Mouse (Mus musculus): ENCODE measurements around the gene Lsm2.
"Not testable (repeated sequence)": the region's sequence is repeated elsewhere in the genome, so short reads cannot be mapped to it uniquely, and the experiment has no call there.

The Lsm2 gene

DNA sequence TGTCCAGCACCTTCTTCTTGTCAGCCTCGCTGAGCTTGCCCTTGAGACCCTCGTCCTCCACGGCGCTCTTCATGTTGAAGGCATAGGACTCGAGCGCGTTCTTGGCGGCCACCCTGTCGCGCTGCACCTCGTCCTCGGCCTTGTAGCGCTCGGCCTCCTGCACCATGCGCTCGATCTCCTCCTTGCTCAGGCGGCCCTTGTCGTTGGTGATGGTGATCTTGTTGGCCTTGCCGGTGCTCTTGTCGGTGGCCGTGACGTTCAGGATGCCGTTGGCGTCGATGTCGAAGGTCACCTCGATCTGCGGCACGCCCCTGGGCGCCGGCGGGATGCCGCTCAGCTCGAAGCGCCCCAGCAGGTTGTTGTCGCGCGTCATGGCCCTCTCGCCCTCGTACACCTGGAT is 24.4 kb upstream of the Lsm2 start:
- DNase-seq = not testable (repeated sequence)

DNA sequence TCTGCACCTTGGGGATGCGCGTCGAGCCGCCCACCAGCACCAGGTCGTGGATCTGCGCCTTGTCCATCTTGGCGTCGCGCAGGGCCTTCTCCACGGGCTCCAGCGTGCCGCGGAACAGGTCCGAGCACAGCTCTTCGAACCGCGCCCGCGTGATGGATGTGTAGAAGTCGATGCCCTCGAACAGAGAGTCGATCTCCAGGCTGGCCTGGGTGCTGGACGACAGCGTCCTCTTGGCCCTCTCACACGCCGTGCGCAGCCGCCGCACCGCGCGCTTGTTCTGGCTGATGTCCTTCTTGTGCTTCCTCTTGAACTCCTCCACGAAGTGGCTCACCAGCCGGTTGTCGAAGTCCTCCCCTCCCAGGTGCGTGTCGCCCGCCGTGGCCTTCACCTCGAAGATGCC is 23.7 kb upstream of the Lsm2 start:
- DNase-seq = not testable (repeated sequence)

DNA sequence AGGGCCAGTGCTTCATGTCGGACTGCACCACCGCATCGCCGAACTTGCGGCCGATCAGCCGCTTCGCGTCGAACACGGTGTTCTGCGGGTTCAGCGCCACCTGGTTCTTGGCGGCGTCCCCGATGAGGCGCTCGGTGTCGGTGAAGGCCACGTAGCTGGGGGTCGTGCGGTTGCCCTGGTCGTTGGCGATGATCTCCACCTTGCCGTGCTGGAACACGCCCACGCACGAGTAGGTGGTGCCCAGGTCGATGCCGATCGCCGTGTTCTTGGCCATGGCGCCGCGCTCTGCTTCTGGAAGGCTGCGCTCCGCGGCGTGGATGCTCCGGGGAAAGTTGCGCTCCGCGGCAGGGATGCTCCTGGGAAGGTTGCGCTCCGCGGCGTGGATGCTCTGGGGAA is 22.9 kb upstream of the Lsm2 start:
- DNase-seq = not testable (repeated sequence)

DNA sequence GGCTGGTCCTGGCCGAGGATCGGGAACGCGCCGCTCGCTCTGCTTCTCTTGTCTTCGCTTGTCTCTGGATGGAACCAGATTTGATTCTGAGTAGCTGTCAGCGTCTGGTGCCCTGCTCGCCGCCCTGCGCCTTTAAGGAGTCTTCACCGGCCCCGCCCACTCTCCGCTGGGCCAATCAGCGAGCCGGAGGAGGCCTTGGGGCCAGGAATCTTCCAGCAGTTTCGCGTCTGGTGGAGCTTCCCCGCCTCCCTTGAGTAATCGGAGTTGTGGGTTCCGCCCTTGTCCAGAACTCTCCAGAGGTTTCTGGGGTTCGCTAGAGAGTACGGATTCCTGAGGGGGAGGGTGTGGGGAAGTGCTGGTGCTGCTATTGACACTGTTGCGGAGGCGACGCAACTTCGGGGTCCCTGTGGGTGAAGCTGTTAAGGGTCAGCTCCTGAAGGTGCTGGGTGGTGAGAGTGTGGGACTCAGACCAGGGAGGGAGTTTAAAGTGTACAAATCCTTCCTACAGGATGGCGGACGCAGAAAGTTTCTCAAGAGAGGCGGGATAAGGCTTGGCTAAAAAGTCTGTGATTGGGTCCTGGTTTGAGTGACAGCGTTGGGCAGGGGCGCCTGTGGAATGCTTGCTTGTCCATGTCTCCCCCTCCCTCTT is 22.4 kb upstream of the Lsm2 start, which contains the start of gene Hspa1b:
Gene Hspa1b (minus strand): TSS at position 109 of the 649 bp plus-strand sequence.
- peak; percentile 90 for DNase-seq

DNA sequence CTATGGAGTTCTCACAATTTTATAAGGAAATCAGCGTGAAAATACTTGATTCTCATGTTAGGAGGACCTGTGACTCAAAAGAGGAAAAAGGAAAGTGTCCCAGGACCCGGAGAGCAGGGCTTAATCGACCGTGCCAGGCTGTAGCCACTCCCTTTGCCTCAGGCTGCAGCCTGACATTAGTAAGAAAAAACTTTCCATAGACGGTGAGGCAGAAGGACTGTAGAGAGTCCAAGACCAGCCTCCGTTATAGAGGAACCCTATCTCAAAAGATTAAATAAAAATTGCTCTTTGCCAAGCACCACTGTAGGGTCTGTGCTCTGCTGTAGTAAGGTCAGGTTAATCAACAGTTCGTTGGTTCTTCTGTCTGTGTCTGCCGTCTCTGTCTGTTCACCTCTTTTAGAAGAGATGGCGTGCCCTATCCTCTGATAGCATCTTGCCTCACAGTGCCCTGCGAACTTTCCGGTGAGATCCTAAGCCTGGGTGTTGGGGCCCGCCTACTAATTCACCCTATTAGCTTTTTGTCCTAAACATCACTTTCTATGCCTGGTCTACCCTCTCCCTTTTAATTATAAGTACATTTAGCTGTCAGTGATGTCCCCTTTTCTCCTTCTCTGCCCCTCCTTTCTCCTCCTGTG is 21.7 kb upstream of the Lsm2 start:
- DNase-seq = peak; percentile 59

DNA sequence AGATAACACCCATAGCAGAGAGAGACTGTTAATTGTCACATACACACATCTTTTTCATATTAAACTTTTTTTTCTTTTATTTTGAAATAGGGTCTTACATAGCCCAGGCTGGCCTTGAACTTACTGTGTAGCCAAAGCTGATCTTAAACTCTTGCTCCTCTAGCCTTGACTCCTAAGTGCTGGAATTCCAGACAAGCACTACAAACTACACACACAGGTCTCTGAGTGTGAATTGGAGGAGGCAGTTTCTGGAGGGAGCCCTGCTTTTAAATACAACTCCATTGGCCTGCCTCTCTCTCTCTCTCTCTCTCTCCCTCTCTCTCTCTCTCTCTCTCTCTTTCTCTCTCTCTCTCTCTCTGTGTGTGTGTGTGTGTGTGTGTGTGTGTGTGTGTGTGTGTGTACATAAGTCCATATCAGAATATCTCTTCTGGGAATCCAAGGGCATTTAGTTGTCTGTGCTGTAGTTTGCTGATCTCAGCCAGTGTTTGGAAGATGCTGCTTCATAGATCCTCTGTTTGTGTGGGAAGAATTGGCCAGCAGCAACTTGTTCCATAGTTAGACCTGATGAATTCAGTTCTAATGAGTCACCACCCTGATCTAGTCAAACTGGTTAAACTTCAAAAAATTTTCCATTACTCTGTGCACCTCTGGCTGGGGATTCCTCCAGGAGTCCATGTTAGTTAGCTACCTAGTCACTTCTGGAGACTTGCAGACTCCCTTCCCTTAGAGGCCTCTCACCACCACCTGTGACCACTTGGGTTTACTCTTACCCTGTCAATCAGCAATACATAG is 20.8 kb upstream of the Lsm2 start:
- DNase-seq = no peak

DNA sequence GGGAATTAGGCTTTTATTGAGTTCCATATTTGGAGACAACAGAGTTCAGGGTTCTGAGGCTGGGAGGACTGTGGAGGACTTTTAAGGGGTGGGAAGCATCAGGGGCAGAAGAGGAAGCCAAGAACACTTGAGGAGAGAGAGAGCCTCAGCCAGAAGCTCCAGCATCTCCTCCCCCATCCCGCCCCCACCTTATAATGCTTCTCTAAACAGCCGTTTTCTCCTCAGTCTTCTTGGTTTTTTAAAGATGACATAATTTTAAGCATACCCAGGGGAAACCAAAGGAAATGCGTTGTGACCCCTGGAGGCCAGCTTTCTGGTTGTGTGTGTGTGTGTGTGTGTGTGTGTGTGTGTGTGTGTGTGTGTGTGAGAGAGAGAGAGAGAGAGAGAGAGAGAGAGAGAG is 19.5 kb upstream of the Lsm2 start:
- no peak for DNase-seq

DNA sequence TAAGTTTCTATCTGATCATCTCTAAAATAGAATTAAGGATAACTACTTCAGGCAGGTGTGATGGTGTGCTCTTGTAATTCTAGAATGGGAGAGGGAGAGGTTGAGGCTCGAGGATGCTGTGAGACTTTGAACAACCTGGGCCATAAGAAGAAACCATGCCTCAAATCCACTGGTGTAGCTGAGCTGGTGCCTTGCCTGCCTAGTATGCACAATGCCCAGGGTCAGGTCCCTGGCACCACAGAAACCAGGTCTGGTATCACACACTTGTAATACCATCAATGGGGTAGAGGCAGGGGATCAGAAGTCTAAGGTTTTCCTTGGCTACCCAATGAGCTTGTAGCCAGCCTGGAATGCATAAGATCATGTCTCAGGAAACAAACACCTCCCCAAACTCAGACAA is 18.8 kb upstream of the Lsm2 start:
- DNase-seq = no peak

DNA sequence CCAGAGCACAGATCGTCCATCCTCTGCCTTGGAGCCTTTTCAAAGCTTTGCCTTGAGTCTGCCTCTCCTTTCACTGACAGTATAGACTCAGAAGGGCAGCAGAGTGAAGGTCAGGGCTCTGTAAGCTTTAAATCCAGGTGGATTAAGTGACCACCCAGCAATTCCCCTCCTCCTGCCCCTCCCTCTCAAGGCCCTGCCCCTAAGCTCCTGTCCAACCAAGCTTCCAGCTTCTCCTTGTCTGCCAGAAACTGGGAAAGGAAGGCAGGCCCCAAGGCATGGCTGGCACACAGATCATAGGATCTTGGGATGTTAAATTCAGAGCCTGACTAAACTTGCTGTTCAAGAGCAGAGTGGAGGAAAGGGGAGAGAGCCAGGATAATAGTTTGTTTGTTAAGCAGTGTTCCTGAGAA is 17.0 kb upstream of the Lsm2 start:
- DNase-seq = no peak

DNA sequence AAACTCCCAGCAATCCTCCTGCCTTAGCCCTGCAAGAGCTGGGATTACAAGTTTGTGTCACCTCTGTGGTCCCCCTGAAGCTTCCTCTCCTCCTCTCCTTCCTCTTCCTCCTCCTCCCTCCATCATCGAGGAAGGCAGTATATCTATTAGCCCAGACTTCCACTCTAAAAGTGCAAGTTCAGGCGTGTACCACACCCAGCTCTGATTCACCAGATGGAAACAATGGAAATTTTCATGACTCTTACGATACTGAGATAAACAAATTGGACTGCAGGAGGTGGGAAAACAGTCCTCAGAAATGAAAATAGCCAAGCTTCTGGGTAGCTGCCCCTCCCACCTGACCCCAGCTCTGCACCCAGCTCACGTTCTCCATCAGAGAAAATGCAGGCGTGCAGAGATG is 16.0 kb upstream of the Lsm2 start:
- DNase-seq = no peak

DNA sequence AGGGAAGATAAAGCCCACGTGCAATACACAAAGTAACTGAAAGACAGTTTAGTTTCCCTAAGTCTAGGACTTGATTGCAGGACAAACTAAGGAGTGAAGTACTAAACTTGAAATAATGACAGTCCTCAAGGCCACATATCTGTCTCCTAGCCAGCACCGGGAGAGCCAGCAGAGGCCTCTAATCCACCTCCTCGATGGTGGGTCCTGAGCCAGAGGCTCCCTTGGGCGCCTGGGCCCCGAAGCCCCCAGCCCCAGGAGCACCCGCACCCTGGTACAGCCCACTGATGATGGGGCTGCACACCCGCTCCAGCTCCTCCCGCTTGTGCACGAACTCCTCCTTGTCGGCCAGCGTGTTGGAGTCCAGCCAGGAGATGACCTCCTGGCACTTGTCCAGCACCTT is 11.8 kb upstream of the Lsm2 start, which contains the start of gene Gm20481:
Gene Gm20481 (plus strand): TSS at position 91 of the 400 bp plus-strand sequence.
- DNase-seq = not testable (repeated sequence)

DNA sequence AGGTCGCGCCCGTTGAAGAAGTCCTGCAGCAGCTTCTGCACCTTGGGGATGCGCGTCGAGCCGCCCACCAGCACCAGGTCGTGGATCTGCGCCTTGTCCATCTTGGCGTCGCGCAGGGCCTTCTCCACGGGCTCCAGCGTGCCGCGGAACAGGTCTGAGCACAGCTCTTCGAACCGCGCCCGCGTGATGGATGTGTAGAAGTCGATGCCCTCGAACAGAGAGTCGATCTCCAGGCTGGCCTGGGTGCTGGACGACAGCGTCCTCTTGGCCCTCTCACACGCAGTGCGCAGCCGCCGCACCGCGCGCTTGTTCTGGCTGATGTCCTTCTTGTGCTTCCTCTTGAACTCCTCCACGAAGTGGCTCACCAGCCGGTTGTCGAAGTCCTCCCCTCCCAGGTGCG is 10.8 kb upstream of the Lsm2 start:
- DNase-seq = not testable (repeated sequence)

DNA sequence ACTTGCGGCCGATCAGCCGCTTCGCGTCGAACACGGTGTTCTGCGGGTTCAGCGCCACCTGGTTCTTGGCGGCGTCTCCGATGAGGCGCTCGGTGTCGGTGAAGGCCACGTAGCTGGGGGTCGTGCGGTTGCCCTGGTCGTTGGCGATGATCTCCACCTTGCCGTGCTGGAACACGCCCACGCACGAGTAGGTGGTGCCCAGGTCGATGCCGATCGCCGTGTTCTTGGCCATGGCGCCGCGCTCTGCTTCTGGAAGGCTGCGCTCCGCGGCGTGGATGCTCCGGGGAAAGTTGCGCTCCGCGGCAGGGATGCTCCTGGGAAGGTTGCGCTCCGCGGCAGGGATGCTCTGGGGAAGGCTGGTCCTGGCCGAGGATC is 10.0 kb upstream of the Lsm2 start:
- DNase-seq = not testable (repeated sequence)

DNA sequence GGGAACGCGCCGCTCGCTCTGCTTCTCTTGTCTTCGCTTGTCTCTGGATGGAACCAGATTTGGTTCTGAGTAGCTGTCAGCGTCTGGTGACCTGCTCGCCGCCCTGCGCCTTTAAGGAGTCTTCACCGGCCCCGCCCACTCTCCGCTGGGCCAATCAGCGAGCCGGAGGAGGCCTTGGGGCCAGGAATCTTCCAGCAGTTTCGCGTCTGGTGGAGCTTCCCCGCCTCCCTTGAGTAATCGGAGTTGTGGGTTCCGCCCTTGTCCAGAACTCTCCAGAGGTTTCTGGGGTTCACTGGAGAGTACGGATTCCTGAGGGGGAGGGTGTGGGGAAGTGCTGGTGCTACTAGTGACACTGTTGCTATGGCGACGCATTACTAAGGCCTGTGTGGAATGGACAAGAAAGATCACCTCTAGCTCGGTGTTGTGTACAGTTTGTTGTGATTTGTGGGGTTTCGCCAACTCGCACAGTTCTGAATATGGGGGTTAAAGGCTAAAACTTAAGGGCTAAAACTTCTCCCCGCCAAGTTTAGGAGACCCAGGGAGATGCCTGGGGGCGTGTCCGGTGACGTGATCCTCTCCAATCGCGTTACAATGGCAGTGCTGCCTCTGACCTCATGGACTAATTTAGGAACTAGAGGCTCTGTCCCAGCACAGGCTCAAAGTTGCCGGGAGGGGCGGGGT is 9.5 kb upstream of the Lsm2 start, which contains the start of the genes Hspa1a and Hspa1l:
Gene Hspa1a (minus strand): TSS at position 88 of the 681 bp plus-strand sequence.
Gene Hspa1l (plus strand): TSS at position 635 of the 681 bp plus-strand sequence.
- DNase-seq = peak; percentile 93

DNA sequence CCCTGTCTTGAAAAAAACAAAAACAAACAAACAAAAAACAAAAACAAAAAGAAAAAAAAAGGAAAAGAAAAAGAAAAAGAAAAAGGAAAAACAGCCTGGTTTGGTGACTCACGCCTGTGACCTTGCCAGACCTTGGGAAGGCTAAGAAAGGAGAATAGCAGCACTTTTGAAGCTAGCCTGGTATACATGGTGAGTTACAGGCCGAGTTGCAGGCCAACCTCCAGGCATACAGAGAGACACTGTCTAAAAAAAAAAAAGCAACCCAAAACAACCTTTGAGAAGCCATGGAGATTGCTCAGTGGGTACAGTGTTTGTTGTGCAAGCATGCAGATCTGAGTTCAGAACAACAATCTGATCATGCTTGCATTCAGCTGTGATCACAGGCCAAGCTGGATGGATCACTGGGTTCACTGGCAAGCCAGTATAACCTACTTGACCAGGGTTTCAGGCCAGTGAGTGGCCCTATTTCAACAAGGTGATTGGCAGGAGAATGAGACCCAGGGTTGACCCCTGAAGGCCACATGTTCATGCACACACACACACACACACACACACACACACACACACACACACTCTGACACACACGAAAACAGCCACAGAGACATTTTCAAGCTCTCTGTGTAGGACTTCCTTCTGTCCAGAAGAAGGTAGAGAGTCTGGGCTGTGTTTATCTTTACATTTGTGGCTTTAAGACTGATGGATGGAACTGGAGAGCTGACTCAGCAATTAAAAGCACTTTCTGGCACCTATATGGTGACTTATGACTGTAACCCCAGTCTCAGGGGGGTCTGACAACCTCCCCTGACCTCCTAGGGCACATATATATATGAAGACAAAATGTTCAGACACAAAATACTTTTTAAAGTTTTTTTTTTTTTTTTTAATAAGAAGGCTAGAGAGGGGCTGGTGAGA is 5.8 kb upstream of the Lsm2 start:
- no peak for DNase-seq

DNA sequence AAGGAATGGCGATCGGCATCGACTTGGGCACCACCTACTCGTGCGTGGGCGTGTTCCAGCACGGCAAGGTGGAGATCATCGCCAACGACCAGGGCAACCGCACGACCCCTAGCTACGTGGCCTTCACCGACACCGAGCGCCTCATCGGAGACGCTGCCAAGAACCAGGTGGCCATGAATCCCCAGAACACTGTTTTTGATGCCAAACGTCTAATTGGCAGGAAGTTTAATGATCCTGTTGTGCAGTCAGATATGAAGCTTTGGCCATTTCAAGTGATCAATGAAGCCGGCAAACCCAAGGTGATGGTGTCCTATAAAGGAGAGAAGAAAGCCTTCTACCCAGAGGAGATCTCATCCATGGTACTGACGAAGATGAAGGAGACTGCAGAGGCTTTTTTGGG is 4.7 kb upstream of the Lsm2 start:
- no peak for DNase-seq

DNA sequence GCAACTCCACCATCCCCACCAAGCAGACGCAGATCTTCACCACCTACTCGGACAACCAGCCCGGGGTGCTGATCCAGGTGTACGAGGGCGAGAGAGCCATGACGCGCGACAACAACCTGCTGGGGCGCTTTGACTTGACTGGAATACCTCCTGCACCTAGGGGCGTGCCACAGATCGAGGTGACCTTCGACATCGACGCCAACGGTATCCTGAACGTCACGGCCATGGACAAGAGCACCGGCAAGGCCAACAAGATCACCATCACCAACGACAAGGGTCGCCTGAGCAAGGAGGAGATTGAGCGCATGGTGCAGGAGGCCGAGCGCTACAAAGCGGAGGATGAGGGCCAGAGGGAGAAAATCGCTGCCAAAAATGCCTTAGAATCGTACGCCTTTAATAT is 3.4 kb upstream of the Lsm2 start:
- no peak for DNase-seq

DNA sequence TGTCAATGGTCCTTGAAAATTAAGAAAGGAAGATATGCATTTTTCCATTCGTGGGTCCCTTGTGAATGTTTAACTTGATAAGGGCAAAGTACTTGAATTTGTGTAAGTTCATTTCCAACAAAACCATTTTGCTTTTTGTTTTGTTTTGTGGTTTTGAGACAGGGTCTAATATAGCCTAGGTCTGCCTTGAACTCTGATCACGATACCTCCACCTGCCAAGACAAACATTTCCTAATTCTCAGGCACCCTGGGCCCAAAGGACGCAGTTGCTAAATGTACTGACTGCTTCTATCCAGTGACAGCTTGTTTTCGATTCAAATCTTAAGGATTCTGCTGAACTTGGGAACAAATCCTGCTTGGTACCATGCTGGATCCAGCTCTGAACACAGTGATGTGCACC is 2.0 kb upstream of the Lsm2 start:
- no peak for DNase-seq

DNA sequence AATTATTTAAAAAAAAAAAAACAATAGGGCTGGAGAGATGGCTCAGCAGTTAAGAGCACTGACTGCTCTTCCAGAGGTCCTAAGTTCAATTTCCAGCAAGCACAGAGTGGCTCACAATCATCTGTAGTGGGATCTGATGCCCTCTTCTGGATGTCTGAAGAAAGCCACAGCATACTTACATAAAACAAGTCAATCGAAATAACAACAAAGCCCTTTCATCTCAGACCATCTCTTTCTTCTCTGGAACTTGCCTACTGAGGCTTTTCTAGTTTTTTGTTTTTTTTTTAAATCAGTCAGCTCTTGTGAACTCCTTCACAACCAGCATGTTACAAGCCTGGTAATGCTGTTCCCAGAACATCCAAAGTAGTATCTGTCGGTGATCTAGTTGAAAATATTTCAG is 1.0 kb upstream of the Lsm2 start:
- peak; percentile 73 for DNase-seq

DNA sequence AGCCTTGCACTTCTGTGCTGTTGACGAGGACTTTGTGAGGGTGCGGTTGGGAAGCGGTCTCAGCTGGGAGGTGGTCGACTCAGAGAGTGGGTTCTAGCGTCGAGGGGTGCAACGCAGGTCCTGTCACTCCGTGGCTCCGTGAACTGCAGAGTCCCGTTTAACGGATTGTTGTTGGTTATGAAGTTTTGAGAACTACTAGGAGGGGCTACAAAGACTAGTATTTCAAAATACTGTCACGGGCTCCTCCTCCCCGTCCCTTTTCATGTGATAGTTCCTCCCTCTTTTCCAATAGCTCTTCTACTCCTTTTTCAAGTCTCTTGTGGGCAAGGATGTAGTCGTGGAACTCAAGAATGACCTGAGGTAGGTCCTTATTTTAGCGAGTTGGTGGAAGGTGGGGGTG is 666 bp downstream of the Lsm2 start:
- DNase-seq = no peak

DNA sequence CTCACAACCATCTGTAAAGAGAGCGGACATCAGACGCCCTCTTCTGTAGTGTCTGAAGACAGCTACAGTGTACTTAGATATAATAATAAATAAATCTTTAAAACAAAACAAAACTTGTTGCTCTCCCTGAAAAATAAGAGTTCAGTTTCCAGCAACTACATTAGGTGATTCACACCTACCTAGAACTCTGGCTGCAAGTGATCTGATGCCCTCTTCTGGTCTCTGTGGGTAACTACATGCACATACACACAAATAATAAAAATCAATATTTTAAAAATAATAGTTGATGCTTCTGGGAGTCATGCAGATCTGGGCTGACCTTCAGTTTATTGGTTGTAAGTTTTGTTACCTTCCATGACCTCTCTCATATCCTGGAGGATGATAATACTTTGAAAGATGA is 2.6 kb downstream of the Lsm2 start:
- peak; percentile 41 for DNase-seq

DNA sequence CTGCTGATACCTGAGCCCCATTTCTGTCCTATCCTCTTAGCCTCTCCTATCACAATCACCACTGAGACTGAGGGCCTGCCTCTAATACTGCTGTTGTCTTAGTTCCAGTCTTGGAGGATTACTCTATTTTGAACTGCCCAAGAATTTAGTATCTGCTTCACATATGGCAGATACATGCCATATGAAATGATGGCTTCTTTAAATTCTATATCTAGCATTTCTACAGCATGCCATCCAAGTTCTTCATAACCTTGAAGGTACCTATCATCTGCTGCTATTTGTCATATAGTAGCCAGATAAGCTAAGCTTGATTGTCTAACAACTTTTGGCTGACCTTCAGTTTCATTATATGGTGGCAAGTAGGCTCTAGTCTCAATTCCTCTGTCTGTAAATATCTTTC is 13.1 kb downstream of the Lsm2 start:
- no peak for DNase-seq
